Comparison of ENCODE assay signal across 25 mouse cellular contexts in the genomic region with DNA sequence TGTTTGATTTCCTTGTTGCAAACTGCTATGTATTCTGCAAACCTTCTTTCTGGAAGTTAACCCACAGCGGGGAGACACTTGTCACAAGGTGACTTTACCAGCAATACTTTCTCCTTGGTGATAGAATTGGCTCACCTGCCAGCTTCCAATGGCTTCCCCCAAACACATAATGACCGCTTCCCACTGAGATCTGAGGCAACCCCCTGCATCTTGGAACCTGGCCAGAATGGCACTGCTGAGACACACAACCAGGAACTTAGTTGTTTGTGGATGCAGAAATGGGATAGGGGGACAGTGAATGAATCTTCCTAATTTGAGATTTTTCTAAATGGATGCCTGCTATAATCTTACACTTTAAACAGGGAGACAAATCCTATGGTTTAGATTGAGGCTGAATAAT.
DNase-seq lines count a peak whose midpoint lies in the region; ATAC-seq and TF ChIP-seq lines count a peak whose summit lies in the region.
"Had no signal": no experiment of that assay in that cellular context is flagged by ENCODE, and none has a peak within 500 bp of the region (broad histone marks: within the 10 kb centered on the region; RNA-seq: fewer than 3 reads in every experiment).

No protein-coding gene starts in this region.

- no peak overlapping the region for H3K9ac ChIP-seq in lung, embryonic 14.5 days
- H3K9ac ChIP-seq: heart, embryonic 13.5 days; limb, embryonic 15.5 days; liver, embryonic 13.5 days; neural tube, embryonic 15.5 days; stomach, embryonic 15.5 days had no signal

- no peaks in the 10 kb centered on the region for H3K9me3 ChIP-seq in lung, embryonic 14.5 days (ENCODE audit: low read depth, low read length)
- H3K9me3 ChIP-seq: heart, embryonic 13.5 days; limb, embryonic 10.5 days; limb, embryonic 15.5 days; liver, embryonic 13.5 days; neural tube, embryonic 15.5 days; stomach, embryonic 15.5 days had no signal

- WGBS in lung, embryonic 14.5 days = 57% methylated on average over 2 of the region's 2 CpGs

- ATAC-seq in frontal cortex, adult (ENCODE audit: low TSS enrichment) = peak; percentile 44; the same call in 1 of the 2 replicates
- no peak for ATAC-seq in lung, embryonic 14.5 days (ENCODE audit: insufficient read depth)
- ATAC-seq: CD4-positive, CD25-positive, alpha-beta regulatory T cell, adult 4 months; intestine, embryonic 16.5 days had no signal

- no peaks in the 10 kb centered on the region for H3K27me3 ChIP-seq in lung, embryonic 14.5 days (ENCODE audit: insufficient read depth, low read length)
- H3K27me3 ChIP-seq: heart, embryonic 13.5 days; limb, embryonic 15.5 days; liver, embryonic 13.5 days; neural tube, embryonic 15.5 days; stomach, embryonic 15.5 days had no signal

- no peak overlapping the region for H3K4me3 ChIP-seq in lung, embryonic 14.5 days (ENCODE audit: low read depth, low read length)
- H3K4me3 ChIP-seq: erythroblast, embryonic 14.5 days; heart, embryonic 13.5 days; limb, embryonic 10.5 days; limb, embryonic 15.5 days; liver, embryonic 13.5 days; neural tube, embryonic 15.5 days; stomach, embryonic 15.5 days had no signal

- no peaks in the 10 kb centered on the region for H3K36me3 ChIP-seq in lung, embryonic 14.5 days (ENCODE audit: insufficient read depth)
- H3K36me3 ChIP-seq: heart, embryonic 13.5 days; limb, embryonic 10.5 days; limb, embryonic 15.5 days; liver, embryonic 13.5 days; neural tube, embryonic 15.5 days; stomach, embryonic 15.5 days had no signal

- TF ChIP-seq CTCF in lung, embryonic 14.5 days (IDR thresholded peaks at IDR 0.05; ENCODE audit: low read depth) = no peak

- no peaks in the 10 kb centered on the region for H3K4me1 ChIP-seq in lung, embryonic 14.5 days (ENCODE audit: insufficient read depth)
- H3K4me1 ChIP-seq: heart, embryonic 13.5 days; limb, embryonic 15.5 days; liver, embryonic 13.5 days; stomach, embryonic 15.5 days had no signal

- no peak overlapping the region for H3K27ac ChIP-seq in lung, embryonic 14.5 days (ENCODE audit: low read depth)
- H3K27ac ChIP-seq: heart, embryonic 13.5 days; kidney, postnatal 0 days; limb, embryonic 10.5 days; limb, embryonic 15.5 days; liver, embryonic 13.5 days; neural tube, embryonic 15.5 days; stomach, embryonic 15.5 days had no signal

- no peak overlapping the region for H3K4me2 ChIP-seq in lung, embryonic 14.5 days
- H3K4me2 ChIP-seq: heart, embryonic 13.5 days; limb, embryonic 15.5 days; liver, embryonic 13.5 days; neural tube, embryonic 15.5 days; stomach, embryonic 15.5 days had no signal

- no peak for DNase-seq in frontal cortex, postnatal 14 days (ENCODE audit: low spot score in 2 of 2)
- DNase-seq in lung, embryonic 14.5 days = peak; percentile 11
- no peak for DNase-seq in lung, postnatal 14 days
- DNase-seq in right cerebral cortex, postnatal 4 days = peak; percentile 5
- DNase-seq in right cerebral cortex, postnatal 36 days (ENCODE audit: low spot score in 2 of 2) = no peak
- DNase-seq in embryo, embryonic 11 days = no peak
- DNase-seq: adrenal gland, postnatal 25 days; cerebellum, adult 2 months; gastrocnemius, postnatal 10 days; heart, postnatal 10 days; kidney, adult 8-10 months; kidney, postnatal 4 days; liver, embryonic 13.5 days; lung, adult 18-20 months; lung, postnatal 10 days had no signal

Comparison
In these comparisons a context has a peak if more than half of its experiments do, and no peak if none do; other contexts are left out.
1. DNase-seq: peak in lung, embryonic 14.5 days (single experiment) and right cerebral cortex, postnatal 4 days (single experiment); none in frontal cortex, postnatal 14 days (0 of 2), lung, postnatal 14 days (single experiment), right cerebral cortex, postnatal 36 days (0 of 2) and embryo, embryonic 11 days (single experiment).